Mouse (Mus musculus) neutrophil, adult 5-6 weeks (primary cell): ENCODE measurements around the gene Psmc1. TPM values are rescaled to one million over a fixed set of nuclear protein-coding genes. Genes with fewer than 3 reads are reported as not detected.

Experiments
- ATAC-seq: fragments of 151-379, 151-347 bp; 2 replicates; pipeline ENCODE4 v1.8.0; 2017; ENCODE audit warnings: mild to moderate bottlenecking, moderate TSS enrichment; ENCODE audit not compliant: insufficient number of reproducible peaks, poor library complexity, low FRiP score, severe bottlenecking; ENCODE audit errors: extremely low read depth
- total RNA-seq: library from RNA; stranded (forward); fragments of 200-1000 nt; gene quantifications from 2 replicates; pipeline ENCODE4 v1.2.3, GENCODE M21; 2017

Gene Psmc1
- 76.6 and 118 TPM in 2 replicates for total RNA-seq

DNA sequence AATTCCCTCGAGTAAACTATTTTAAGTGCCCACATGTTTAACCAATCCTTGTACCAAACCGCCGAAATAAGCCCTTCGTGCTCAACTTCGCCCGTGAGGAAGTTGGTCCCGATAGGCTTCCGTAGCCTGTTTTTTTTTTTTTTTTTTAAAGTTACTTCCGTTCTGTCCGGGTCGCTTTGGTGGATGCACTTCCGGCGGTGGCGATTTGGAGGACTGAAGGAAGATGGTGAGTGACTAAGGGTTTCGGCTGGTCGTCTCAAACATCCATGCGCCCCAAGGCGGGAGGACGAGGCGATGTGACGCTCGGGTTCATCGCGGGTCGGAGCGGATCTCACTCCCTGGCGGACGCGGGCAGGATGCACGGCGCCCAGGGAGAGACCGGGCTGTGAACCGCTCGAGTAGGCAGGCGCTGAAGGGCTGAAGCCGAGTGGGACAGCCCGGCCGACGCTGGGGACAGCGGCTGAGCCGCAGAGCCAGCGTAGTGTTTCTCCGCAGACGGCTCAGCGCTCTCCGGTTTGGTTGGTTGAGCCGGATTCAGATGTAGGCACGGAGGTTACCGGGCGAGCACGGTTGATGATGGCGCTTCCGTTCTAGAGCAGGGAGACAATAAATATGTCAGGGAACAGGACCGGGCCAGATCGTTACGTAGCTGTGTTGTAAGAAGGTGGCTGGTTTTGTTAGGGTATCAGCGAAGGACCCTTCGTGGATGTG lies at the start of gene Psmc1:
Gene Psmc1, plus strand, starts transcription at position 169 of the 711 bp plus-strand sequence.
- ATAC-seq: peak; percentile 82

DNA sequence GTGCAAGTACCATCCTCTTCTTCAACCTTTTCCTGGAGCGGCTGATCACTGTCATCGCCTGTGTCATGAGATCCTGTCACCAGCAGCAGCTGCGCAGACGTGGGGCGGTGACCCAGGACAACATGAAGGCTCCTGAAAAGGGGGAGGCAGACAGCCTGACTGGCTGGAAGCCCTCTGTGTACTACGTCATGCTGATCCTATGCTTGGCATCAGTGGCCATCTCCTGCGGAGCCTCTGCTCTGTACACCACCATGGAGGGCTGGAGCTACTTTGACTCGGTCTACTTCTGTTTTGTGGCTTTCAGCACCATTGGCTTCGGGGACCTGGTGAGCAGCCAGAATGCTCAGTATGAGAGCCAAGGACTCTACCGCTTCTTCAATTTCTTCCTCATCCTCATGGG lies 48.9 kb upstream of the Psmc1 start:
- no peak for ATAC-seq

DNA sequence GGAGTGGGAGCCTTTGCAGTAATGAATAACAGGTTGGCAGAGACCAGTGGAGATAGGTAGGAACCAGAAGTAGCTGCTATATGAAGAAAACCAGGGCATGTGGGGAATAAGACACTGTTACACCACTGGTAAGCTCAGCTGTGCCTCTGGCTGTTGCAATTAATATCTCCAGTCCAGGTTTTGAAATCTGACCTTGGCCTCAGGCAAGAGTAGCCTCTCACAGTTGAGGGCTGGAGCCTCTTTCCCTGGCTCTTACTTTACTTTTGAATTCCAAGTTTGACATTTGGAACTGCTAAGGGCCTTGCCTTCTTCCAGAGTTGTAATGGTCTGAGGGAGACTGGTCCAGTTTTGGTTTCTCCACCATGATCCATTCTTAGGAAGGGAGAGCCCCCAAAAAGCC lies 48.1 kb upstream of the Psmc1 start:
- no peak for ATAC-seq

DNA sequence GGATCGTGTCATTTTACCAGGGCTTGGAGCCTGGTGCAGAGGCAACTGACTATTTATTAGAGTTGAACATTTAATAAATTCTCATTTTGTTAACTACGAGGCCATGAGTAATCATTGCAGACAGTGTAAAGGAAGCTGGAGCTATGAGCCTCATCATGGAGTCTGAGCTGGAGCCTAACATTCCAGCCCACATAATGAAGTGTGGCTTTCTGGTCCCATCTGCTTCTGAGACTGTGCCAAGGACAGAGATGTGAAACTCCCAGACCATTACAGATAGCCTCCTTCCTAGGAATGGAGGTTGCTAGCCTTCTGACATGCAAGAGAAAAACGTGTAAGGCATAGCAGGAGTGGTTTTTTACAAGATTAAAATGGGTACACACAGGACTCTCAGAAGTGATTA lies 47.4 kb upstream of the Psmc1 start:
- ATAC-seq: no peak

DNA sequence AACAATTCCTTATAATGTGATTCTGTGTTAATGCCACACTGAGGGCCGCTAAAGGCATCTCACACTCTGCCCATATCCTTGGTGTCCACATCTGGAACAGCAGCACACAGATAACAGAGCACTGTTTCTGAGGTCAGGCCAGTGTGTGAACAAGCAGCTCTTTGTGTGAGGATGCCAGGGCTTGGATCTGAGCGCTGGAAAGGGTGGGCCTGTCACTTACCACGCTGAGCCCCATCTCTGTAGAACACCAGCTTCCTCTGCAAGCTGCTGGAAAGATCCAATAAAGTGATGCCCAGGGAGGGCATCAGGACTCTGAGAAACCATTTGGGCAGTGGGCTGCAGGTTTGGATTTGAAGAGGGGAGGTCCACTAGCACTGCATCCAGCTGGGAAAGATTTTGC lies 44.8 kb upstream of the Psmc1 start:
- no peak for ATAC-seq

DNA sequence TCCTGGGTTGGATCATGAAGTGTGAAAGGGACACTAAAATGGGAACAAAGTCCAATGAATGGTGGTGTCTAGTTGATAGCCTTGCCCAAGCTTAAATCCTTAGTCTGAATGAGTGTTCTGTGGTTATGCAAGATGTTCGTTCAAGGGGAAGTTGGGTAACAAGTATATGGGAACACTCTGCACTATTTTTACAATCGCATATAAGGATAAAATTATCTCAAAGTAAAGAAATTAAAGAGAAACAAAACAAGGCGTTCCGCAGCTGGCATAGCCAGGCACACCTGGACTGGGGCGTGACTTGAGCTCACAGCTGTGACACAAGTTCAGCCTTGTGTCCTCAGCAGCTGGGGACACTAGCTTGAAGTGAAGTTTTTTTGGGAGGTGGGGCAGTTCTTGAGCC lies 42.5 kb upstream of the Psmc1 start:
- peak; percentile 48; the same call in 1 of the 2 replicates for ATAC-seq

DNA sequence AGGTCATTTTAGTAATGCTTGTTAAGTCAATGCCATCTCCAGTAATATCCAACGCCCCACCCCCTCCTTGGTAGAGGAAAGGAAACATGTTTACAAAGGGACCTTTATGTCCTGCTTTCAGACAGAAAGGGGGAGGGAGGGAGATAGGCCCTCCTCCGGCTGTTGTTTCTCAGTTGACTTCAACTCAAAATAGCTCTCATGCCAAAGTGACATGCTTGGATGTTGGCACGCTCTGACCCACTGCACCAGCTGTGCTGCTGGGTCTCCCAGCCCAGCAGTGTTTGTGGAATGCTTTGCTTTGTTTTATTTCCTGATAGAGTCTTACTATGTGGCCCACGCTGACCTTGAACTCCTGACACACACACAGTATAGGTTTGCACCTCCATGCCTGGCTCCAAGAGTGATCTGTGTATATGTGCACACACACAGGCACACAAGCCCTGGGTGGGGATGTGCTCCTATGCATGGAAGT lies 36.7 kb upstream of the Psmc1 start:
- ATAC-seq: no peak

DNA sequence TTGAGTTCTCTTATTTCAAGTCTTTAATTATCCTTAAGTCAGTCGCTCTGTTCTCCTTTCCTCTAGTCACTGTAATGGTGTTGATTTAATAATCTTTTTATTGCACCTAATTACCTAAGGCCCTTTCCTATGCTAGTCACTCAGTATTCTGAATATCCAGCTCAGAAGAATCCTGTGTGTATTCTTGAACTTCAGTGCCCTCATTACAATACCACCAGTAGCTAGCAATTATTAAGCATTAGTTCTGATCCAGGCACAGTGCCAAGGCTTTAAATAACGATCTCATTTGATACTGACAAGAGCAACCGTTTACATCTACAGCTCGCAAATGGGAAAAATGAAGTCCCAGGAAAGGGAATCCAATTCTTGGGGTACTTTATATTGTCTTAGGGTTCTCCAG lies 34.2 kb upstream of the Psmc1 start:
- no peak for ATAC-seq

DNA sequence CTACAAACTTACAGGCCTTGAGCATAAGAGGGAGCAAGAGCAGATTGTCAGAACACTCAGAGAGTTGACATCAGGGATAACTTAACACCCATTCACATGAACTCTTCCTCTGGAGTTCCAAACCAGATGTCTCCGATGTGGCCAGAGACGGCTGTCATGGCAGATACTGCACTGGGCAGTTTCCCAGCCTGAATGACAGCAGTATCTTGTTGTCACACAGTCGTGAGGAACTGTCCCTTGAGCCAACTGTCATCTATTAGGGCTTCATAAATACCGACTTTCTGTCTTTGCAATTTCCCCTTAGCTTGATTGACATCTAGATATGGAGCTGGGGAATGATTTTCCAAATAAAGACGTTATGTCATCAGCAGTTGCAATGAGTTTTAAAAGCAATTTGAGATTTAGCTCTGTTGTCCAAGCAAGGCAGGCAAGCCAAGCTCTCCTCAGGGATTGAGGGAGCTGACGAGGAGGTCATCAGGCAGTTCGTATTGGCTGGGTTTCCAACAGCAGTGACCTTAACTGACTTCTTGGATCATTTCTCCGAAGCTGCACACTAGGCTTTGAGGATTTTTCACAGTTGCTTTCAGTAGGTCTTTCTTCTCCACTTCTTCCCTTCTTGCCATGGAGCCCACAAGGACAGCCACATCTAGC lies 30.2 kb upstream of the Psmc1 start:
- no peak for ATAC-seq

DNA sequence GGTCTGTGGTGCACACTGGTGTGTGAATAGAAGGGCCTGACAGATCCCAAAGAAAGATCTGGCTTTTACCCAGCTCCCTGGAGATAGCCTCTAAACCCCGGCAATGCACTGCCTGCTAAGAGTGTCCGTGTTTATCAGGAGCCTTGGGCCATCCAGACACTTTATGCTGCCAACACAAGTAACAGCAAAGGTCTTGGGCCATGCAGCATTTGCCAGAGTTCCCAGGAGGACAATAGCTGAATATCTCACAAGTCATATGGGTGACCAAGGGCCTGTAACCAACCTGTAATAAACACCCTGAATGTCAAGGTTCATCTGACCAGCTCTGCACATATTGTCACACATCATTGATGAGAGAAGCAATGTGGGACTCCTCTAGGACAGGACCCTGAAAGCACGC lies 21.9 kb upstream of the Psmc1 start:
- no peak for ATAC-seq

DNA sequence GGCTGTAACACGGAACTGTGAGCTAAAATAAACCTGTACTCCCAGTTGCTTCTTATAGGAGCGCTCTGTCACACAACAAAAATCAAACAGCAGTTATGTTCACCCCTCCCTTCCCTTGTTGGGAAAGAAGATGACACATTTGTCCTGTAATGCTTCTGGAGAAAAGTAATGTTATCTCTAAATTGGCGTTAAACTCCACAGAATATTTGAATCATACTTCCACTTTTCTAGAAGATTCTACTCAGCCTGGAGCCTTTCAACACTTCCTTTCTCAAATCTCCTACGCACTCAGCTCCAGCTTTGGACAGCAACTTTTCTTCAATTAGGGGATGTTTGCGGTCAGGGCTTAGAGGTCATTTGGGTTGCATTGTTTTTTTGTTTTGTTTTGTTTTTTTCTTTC lies 20.7 kb upstream of the Psmc1 start:
- ATAC-seq: no peak

DNA sequence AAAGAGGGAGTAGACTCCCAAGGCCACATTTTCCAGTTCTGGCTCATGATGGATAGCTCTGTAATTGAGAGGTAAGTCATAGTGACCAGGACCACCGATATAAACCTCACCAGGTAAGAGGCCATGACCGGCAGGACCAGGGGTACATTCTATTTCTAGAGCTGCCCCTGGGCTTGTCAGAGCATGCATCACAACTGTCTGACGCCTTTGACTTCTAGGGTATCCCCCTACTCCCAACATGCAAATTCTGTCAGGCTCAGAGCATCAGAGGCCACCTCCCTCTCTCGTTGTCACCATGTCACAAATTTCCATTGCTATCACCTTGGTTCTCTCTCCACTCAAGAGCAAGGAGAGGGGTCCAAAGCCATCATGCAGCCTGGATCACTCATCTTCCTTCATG lies 19.2 kb upstream of the Psmc1 start:
- no peak for ATAC-seq

DNA sequence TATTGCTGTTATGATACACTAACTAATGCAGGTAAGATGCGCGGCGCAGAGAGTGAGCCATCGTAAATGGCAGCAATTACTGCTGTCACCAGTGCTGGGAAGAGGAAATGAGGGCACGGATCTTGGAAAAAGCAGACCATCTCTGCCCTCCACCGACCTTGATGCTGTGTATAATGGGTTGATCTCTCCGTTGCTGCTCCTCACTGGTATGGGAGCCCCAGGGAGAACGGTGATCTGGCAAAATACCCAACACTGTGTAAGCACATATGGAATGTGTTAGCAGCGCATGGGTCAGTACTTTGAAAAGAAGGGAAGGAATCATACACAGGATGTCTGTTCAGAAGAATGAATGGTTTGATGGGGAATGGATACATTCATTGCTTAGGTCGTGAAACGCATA lies 16.9 kb upstream of the Psmc1 start:
- ATAC-seq: no peak

DNA sequence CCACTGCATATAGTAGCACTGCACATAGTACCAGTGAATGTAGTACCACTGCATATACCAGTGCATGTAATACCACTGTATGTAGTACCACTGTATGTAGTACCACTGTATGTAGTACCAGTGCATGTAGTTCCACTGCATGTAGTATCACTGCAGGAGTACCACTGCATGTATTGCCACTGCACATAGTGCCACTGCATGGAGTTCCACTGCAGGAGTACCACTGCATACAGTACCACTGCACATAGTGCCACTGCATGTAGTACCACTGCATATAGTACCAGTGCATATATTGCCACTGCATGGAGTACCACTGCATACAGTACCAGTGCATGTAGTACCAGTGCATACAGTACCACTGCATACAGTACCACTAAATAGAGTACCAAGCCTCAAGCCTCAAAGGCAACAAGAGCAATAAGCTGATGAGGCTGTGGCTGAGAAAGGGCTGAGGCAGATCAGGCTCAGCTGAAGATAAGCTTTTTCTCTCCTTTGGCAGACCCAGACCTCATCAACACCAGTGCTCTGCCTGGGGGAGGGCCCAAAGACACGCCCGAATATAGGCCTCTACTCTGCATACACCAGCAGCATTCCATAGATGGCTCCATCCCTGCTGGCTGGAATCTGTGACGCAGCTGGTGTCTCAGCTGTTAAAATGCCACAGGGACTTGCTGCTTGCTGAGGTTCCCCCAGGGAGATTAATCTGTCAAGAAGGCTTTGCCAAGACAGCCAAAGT lies 9.8 kb upstream of the Psmc1 start:
- no peak for ATAC-seq

DNA sequence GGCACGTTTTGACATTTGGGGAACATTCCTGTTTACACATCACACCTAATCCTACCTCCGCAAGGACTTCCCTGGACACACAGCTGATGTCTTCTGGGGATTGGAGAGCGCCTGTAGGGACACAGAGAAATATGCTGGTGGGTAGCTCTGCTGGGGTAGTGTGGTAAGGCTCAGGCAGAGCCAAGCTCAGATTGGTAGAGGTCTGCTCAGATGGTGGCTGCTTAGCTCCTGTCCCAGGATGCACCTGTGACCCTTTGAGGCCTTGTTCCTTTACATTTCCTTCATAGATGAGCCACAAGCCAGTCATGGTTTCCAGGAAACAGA lies 9.3 kb upstream of the Psmc1 start:
- ATAC-seq: no peak

DNA sequence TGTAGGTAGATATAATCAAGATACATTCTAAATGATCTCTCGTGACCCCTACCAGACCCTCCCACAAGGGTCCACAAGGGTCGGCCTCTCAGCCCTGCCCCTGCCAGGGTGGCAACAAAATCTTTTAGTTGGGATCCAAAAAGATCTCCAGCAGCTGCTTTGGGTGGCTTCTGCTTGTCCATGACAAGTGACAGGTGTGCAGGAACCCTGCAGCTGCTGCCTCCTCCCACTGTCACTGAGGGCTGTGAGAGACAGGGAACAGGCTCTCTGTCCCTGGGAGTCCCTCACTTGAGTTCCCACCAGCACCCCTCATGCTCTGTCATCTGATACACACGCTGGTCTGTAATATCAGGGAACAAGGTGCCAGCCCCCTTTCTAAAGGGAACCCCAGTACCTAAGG lies 8.3 kb upstream of the Psmc1 start:
- no peak for ATAC-seq

DNA sequence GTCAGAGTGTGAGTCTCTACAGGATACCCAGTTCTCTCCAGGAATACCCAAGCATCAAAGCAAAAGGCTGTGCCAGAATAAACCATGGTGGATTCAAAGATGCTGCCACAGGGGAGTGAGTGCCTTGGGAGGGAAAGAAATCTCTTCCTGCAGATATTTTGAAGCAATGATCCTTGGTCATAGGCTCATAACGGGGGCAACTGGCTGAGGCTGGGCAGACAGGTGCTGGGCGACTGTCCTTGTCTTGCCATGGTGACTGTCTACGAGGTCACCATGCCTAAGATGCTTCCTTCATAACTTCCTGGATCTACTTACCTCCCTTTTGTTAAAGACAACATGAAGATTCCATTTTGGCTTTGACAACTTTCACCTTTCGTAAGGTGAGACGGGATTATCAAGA lies 5.4 kb upstream of the Psmc1 start:
- ATAC-seq: no peak

DNA sequence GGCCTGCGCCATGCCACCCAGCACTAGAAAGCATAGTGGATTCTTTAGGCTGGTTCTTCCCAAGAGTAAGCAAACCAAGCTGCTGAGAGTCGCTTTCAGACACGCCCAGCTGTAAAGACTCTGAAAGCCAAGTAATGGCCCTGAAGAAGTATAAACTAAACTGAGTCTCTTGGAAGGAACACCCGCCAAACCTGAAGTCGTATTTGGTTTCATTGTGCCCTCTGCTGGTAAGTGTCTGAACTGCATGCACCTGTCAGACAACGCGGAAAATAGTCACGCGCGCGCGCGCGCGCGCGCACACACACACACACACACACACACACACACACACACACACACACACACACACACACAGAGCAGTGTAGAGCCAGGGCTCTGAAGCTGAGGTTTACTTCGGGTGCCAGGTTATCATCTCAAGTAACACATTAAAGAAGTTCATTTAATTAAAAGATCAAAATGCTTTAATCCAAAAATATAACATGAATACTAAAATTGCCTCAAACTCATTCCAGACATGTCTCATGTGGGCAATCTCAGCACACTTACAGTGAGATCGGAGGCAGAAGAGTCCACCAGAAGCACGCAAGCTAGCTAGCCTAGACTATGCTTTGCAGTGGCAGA lies 3.6 kb upstream of the Psmc1 start:
- peak; percentile 59; the same call in 1 of the 2 replicates for ATAC-seq

DNA sequence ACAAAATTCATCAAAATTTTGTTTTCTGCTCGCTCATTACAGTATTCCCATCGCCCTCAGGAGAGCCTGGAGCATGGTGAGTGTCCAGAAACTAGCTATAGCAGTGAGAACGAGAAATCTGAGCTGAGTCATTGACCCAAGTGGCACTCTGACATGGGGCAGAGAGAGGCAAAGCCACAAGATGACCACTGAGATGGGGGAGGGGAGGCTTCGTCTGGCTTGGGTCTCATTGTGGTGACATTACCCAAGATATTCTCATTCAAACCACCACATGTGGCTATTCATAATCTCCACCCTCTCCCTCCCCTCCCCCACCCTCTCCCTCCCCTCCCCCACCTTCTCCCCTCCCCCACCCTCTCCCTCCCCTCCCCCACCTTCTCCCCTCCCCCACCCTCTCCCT lies 2.5 kb upstream of the Psmc1 start:
- no peak for ATAC-seq

DNA sequence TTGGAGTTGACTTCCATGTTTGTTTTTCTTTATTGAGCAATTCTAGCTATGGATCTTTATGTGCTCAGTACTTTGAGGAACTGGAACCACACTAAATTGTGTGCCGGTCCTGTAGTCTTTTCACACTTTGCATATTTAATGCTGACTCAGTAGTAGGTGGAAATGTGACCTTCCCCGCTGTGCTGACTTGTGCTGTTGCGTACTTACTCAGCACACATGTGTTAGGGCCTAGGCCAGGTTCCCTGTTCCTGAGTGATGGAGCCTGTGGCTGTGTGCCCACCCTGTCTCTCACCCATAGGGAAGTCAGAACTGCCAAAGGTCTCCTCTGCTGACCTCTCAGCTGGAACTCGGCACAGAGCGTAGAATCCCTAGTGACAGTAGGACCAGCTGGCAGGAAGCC lies 6.0 kb downstream of the Psmc1 start:
- ATAC-seq: no peak
